Mouse (Mus musculus) left cerebral cortex, postnatal 14 days (tissue): ENCODE measurements around the gene Bdh1. TPM values are rescaled to one million over a fixed set of nuclear protein-coding genes. Genes with fewer than 3 reads are reported as not detected.

Experiments used
- DNase-seq, 2 experiments: peaks; one replicate each; pipeline ENCODE4 v3.0.0; 2021 to 2022; ENCODE audit warnings: low spot score in 2 of 2, mixed read lengths in 1 of 2
- intact Hi-C: fragments of 180-260 bp; cut with DNase I; formaldehyde crosslinking; loops from one replicate; pipeline ENCODE4 v1.15.1; 2025
- total RNA-seq, 2 experiments: library from RNA; stranded (reverse); gene quantifications; 2 replicates each; pipeline ENCODE4 v1.2.3; 2021

Gene Bdh1
- total RNA-seq, 2 experiments from 2014 or later = 233 to 253 TPM

DNA sequence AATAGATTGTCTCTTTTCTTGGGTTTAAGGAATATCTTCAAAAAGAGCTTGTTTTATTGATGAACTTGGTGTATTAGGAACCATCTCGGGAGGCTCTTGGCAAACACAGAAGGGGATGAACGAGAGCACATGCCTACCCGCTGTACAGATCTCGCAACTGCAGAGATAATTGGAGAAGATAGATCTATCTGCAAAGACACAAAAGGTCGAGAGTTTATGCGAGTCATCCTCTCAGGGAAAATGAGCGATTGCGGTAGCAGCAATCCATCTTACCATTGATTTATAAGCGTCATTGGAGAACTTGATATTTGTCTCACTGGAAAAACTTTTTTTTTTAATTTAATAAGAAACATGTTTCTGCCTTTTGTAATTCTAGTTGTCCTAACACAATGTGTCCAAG, 73.7 kb downstream of the Bdh1 start:
- DNase-seq = no peak
- intact Hi-C loops = no loop called here

DNA sequence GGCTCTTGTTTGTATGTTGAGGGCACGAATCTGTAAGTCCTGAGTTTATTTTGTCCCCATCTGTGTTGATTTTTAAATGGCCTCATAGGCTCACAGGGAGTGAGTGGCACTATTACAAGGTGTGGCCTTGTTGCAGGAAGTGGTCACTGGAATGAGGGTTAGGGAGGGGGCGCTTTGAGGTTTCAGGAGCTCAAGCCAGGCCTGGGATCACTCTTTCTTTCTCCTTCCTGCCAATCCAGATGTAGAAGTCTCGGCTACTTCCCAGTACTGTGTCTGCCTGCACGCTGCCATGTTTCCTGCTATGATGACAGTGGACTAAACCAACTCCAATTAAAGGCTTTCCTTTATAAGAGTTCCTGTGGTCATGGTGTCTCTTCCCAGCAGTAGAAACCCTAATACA, 76.3 kb downstream of the Bdh1 start:
- intact Hi-C loops = no loop called here
- no peak for DNase-seq

DNA sequence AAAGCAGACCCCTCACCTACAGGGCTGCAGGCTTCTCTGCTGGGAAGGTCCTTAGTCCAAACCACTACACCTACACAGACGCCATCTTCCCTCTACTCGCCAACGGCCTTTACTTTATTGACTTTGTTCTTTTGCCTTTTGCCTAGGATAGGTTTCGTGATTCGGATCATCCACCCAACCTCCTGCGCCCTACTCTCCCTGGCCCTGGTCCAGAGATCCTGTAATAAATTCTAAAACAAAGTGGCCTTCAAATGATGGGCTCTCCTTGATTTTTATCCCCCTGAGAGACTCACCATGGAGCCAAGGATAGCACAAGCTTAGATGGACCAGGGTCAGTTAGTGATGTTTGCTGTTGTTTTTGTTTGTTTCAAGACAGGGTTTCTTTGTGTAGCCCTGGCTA, 76.9 kb downstream of the Bdh1 start:
- no peak for DNase-seq
- intact Hi-C loops = no loop called here

DNA sequence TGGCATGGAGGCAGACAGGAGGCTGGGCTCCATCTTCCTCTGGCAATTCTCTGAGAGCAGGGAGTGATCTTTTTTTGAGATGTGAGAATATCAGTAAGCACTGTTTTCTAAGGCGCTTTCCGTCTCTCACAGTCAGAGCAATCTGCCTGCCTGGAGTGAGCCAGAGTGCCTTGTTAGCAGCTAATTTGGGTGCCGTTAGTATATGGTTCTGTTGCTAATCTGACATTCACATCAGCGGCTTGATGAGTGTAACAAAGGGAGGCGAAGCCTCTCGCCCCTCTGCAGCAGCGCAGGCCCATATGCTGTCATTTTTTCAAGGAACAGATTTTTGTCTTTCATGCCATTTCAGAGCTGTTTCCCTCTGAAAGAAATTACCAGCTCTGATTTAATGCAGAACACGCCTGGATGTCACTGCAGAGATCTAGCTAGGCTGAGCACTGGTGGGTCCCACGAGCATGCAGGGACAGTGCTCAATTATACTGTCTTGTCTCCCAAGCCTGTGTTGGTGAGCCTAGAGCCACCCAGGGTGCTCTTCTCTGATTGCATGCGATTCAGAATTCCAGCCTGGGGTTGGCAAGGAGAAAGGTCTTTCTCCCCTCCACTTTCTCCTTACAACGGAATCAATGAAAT, 77.7 kb downstream of the Bdh1 start:
- intact Hi-C loops = no loop called here
- DNase-seq = peak; percentile 67 to 77

DNA sequence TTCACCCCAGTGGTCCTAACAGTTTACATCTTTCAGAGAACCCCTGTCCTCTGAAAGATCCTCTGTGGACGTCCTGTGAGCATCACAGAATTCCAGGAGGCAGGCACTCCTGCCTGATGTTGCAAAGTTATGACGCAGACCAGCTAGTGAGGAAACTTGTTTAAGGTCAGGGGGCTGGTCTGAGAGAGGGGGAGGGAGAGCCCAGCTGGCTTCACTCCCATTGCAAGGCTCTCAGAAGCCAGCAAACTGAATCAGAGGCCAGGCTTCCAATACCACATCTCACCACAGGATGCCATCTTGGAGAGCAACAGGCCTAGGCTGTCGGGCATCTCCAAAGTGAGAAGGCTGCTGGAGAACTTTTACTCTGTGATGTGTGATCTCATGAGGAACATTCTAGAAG, 78.5 kb downstream of the Bdh1 start:
- intact Hi-C loops = no loop called here
- no peak for DNase-seq

DNA sequence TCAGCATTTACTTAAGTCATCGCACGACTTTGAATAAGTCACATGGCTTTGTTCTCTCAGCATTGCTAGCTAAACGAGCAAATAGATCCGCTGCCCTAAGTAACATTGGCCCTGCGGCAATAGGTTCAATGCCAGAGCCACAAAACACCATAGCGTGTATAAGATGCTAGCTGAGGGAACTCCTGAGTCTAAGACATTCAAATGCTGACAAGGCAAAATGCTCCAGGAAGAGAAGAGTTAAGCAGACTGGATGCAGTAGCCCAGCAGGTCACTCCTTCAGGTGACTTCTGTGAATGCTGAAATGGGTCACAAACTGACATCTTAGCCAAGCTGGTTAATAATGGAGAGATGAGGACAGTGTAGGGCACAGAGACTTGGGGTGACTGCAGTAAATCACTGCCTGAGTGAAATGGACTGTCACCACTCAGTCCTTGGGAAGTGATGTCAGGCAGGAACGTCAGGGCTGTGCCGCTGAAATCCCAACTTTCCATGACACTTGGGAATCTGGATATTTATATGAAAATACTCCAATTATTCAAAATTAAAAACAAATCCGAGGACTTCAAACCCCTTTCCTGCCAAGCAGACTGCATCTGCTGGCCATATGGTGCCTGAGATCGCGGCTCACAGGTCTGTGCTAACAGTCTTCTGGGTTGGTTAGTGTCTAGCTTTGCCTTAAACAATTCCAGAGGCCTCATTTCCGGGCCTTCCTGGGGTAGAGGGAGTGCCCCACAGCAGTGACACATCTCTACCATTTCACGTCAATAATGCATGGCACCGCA, 79.1 kb downstream of the Bdh1 start:
- DNase-seq = no peak
- intact Hi-C loops = no loop called here

DNA sequence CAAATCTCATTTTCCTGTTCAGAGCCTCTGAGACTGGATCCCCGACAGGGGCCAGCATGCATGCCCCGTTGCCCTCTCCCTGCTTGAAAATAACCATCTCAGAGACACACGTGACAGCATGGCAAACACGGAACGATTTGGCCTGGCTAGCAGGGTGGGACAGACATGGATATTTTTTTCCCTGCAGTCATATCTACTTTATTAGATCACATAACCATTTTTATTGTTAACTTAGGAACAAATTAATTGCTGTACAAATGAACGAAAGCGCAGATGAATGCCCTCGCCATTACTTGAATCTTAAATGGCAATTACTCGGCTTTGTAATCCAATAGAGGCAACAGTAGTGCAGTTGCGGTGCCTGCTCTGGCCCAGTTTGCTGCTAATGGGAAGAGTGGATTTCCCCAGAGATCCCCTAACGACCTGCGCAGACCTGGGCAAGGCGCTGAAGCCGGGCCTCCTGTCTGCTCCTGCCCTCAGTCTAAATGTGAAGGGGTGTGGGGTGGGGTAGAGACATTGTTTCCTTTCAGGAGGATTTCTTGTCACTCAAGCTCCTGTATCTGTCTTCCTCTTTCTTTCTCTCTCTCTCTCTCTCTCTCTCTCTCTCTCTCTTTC, 79.8 kb downstream of the Bdh1 start:
- no peak for DNase-seq
- intact Hi-C loops = no loop called here

DNA sequence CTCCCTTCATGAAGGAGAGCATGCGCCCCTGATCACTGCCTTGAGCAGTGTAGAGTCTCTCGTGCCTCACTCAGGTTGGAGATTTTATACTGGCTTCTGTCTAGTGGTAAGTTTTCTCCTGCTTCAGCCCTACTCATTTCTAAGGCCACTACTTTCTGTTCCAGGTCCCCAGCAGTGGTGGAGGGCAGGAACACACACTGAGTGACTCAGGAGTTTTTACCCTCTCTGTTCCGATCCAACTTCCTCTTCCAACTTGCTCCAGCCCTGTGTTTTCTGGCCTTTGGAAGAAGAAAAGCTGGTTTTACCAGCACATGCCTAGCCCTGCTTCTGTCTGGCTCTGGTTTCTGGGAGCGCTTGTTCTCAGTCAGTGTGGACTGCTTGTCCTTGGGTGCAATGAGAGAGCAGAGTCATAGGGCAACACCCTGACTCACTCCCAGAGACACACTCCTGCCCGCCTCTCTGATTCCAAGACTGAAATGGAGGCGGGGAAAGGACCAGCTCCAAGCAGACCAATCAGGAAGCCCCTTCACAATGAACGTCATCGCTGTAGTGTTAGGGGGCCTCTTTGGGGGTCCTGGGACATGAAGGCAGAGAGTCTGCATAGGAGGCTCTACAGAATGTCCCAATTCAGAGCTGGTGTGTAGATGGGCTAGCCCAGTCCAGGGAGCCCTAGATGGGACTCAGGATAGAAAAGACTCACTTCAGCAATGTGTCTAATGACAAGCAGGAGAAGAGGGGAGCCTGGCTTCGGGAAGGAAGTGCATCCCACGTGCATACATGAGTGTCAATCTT, 84.8 kb downstream of the Bdh1 start:
- no peak for DNase-seq
- intact Hi-C loops = no loop called here

DNA sequence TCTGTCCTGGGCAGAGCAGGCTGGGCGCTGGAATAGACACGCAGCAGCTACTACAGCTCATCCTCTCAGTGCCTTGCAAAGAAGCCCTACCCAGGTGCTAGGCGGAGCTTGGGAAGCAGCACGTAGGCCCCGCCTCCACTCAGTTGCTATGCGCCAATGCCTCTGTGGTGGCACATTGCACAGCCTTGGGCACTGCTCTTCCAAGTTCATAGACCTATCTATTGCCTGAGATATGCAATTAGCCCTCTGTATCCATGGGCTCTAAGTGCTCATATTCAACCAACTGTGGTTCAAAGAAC, 85.3 kb downstream of the Bdh1 start:
- no peak for DNase-seq
- intact Hi-C loops = no loop called here

DNA sequence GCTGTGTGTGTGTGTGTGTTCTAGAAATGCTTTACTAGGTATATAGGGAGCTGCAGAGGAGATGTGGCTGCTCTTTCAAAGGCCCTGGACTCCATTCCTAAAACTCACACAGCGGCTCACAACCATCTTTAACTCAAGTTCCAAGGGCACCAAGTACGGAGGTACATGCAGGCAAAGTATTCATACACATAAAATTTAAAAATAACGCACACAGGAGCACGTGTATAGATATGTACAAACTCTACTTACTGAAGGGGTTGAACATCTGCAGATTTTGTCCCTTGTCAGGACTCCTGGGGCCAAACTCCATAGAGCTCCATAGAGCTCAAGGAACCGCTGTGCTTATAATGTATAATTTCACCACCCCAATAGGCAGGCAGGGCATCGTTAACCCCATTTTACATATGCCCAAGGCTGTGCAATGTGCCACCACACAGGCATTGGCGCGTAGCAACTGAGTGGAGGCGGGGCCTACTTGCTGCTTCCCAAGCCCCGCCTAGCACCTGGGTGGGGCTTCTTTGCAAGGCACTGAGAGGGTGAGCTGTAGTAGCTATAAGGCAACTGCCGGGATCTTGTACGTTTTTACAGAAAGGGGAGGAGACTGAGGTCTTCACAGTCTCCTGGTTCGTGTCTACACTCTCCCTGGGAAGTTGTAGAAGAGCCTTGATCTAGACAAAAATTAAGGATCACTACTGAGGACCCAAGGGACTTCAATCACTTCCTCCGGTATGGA, 85.9 kb downstream of the Bdh1 start:
- intact Hi-C loops = no loop called here

More for the DNA sequence above, 85.9 kb downstream of the Bdh1 start:
- no peak for DNase-seq

Other genes starting within 250 kb of the Bdh1 start
- gene Acap2, start 221.0 kb upstream of the Bdh1 start, total RNA-seq = 10 to 100 TPM; 90.5 to 99.9 TPM
- 10 to 100 TPM; 70.6 to 78.2 TPM for gene Ppp1r2, start 147.0 kb upstream of the Bdh1 start, total RNA-seq
- gene Apod, start 107.5 kb upstream of the Bdh1 start, total RNA-seq = 10 to 100 TPM; 61.1 to 71.1 TPM
- gene Dlg1, start 241.2 kb downstream of the Bdh1 start, total RNA-seq = 100 to 1,000 TPM; 148 to 158 TPM